Mouse (Mus musculus): ENCODE results near the gene Cdkl3. TPM values are rescaled to one million over a fixed set of nuclear protein-coding genes. Genes with fewer than 3 reads are reported as not detected.
A peak's percentile ranks its signal among the peaks of the same experiment; 100 is the strongest.

The Cdkl3 gene
- polyA plus RNA-seq, 1 experiment: 13.1 TPM

DNA sequence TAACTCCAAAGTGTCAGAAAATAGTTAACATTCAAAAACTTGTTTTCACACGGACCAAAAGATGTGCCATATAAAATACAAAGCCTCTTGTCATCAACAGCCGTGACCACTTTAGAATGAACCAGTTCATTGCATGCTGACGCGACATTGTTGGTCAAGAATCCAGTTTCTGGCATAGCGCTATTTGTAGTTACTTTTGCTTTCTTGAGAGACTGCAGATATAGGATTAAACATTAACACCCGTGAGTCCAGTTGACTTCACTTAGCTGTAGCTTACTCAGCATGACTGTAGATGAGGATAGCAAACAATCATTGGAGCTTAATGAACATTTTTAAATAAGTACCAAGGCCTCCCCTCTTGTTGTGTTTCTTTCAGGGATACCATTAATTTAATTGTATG, 118.0 kb downstream of the Cdkl3 start:
- Histone ChIP-seq H3K27ac (ENCODE audit: insufficient read depth, low read length) (no peak overlapping the region), H3K4me3 (ENCODE audit: insufficient read depth, low read length) (no peak overlapping the region), H3K4me1 (ENCODE audit: control insufficient read depth, insufficient read depth, low read length) (peaks cover 2% of the 10 kb centered on the region; the same call in 1 of the 2 replicates)
- no peak for TF ChIP-seq POLR2A (IDR thresholded peaks at IDR 0.05; ENCODE audit: extremely low read depth, insufficient read depth, low read length)
- TF ChIP-seq CTCF (IDR thresholded peaks at IDR 0.05; ENCODE audit: extremely low read depth, insufficient read depth, low read length): no peak

DNA sequence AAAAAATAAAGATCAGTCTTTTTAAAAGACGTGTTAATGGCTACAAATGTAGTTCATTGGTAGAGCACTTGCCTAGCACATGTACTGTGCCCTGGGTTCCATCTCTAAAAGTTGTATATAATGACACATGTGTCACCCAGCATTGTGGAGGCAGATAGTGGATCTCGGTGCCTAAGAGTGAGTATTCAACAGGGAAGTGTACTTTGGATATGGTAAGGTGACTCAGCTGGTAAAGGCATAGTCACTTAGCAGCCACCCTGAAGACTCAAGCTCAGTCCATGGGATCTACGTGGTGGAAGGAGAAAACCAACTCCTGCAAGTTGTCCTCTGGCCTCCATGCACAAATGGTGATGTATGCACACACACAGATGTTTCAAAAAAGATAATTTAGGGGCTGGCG, 120.4 kb downstream of the Cdkl3 start:
- no peak for TF ChIP-seq CTCF (IDR thresholded peaks at IDR 0.05; ENCODE audit: extremely low read depth, insufficient read depth, low read length)
- no peak for TF ChIP-seq POLR2A (IDR thresholded peaks at IDR 0.05; ENCODE audit: extremely low read depth, insufficient read depth, low read length)
- no peak overlapping the region for H3K4me3 ChIP-seq (ENCODE audit: insufficient read depth, low read length)
- peaks cover 8% of the 10 kb centered on the region for H3K4me1 ChIP-seq (ENCODE audit: control insufficient read depth, insufficient read depth, low read length)
- H3K27ac ChIP-seq (ENCODE audit: insufficient read depth, low read length): no peak overlapping the region

DNA sequence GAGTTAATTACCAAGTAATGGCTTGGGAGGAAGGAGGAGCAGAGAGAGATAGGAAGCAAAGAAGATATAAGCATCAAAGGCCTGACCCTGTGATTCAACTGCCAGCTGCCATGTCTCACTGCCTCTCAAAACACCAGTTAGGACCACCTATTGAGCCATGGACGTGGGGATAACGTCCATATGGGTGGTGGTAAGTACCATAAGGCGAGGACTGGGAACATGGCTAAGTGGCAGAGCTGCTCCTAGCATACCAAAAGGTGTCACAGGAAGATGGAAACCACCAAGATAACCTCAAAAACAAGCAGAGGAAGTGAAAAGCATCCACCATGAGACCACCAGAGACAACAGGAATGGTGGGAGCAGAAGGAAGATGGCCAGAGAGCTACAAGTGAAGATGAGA, 123.1 kb downstream of the Cdkl3 start:
- no peak overlapping the region for H3K4me3 ChIP-seq (ENCODE audit: insufficient read depth, low read length)
- TF ChIP-seq POLR2A (IDR thresholded peaks at IDR 0.05; ENCODE audit: extremely low read depth, insufficient read depth, low read length): no peak
- no peak for TF ChIP-seq CTCF (IDR thresholded peaks at IDR 0.05; ENCODE audit: extremely low read depth, insufficient read depth, low read length)
- H3K4me1 ChIP-seq (ENCODE audit: control insufficient read depth, insufficient read depth, low read length): peaks cover 15% of the 10 kb centered on the region
- H3K27ac ChIP-seq (ENCODE audit: insufficient read depth, low read length): no peak overlapping the region

DNA sequence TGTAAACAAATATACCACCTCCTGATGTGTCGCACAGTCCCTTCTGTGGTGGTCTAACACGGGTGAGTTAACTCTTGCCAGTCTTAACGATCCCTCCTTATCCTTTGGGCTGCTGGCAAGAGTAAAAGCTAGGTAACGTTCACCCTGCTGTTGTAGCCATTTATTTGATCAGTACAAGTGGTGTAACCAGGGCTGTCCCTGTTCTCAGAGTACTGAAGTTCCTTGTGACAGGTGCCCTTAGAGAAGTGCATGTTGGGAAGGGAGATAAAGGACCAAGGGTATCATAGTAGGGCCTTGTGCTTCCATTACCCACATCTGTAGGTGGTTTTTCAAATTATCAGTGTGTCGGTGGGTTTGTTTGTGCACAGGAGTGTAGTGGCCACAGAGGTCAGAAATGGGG, 123.7 kb downstream of the Cdkl3 start:
- Histone ChIP-seq H3K27ac (ENCODE audit: insufficient read depth, low read length) (0 out of 2 replicates have a peak overlapping the region, but pooled peaks have one; percentile 26), H3K4me1 (ENCODE audit: control insufficient read depth, insufficient read depth, low read length) (peaks cover 15% of the 10 kb centered on the region), H3K4me3 (ENCODE audit: insufficient read depth, low read length) (no peak overlapping the region)
- TF ChIP-seq CTCF (IDR thresholded peaks at IDR 0.05; ENCODE audit: extremely low read depth, insufficient read depth, low read length) (no peak), POLR2A (IDR thresholded peaks at IDR 0.05; ENCODE audit: extremely low read depth, insufficient read depth, low read length) (no peak)

- peak overlapping the region; percentile 66 for H3K27ac ChIP-seq (ENCODE audit: insufficient read depth, low read length)
- TF ChIP-seq CTCF (IDR thresholded peaks at IDR 0.05; ENCODE audit: extremely low read depth, insufficient read depth, low read length): no peak
- 0 out of 2 replicates have a peak, but pooled peaks have one; percentile 7 for TF ChIP-seq POLR2A (IDR thresholded peaks at IDR 0.05; ENCODE audit: extremely low read depth, insufficient read depth, low read length)
- no peak overlapping the region for H3K4me3 ChIP-seq (ENCODE audit: insufficient read depth, low read length)
- H3K4me1 ChIP-seq (ENCODE audit: control insufficient read depth, insufficient read depth, low read length): peaks cover 15% of the 10 kb centered on the region
Measured at GRCm38 (mm10) chr11:52128316-52129061, 124.5 kb downstream of the Cdkl3 start.

DNA sequence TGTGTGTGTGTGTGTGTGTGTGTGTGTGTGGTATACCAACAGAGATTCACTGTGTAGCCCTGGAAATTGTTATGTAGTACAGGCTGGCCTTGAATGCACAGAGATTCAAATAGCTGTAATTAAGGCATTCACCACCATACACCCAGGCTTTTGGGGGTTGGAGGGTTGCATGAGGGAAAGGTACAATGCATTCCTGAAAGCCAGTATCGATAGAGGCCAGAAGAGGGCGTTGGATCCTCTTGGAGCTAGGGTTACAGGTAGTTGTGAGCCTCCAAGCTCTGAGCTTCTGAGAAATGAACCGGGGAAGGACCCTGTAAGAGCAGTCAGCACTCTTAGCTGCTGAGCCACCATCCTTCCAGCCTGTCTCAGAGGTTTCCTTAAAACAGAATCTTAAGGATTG, 125.2 kb downstream of the Cdkl3 start:
- peak overlapping the region; percentile 66 for H3K27ac ChIP-seq (ENCODE audit: insufficient read depth, low read length)
- TF ChIP-seq CTCF (IDR thresholded peaks at IDR 0.05; ENCODE audit: extremely low read depth, insufficient read depth, low read length) (0 out of 2 replicates have a peak, but pooled peaks have one; percentile 6), POLR2A (IDR thresholded peaks at IDR 0.05; ENCODE audit: extremely low read depth, insufficient read depth, low read length) (no peak)
- H3K4me1 ChIP-seq (ENCODE audit: control insufficient read depth, insufficient read depth, low read length): peaks cover 15% of the 10 kb centered on the region
- no peak overlapping the region for H3K4me3 ChIP-seq (ENCODE audit: insufficient read depth, low read length)

GRCm38 (mm10) chr11:52129621-52130450, 125.8 kb downstream of the Cdkl3 start:
- Histone ChIP-seq H3K4me3 (ENCODE audit: insufficient read depth, low read length) (no peak overlapping the region), H3K27ac (ENCODE audit: insufficient read depth, low read length) (peak overlapping the region; percentile 20; the same call in 1 of the 2 replicates), H3K4me1 (ENCODE audit: control insufficient read depth, insufficient read depth, low read length) (peaks cover 15% of the 10 kb centered on the region)
- 0 out of 2 replicates have a peak, but pooled peaks have one; percentile 41 for TF ChIP-seq POLR2A (IDR thresholded peaks at IDR 0.05; ENCODE audit: extremely low read depth, insufficient read depth, low read length)
- TF ChIP-seq CTCF (IDR thresholded peaks at IDR 0.05; ENCODE audit: extremely low read depth, insufficient read depth, low read length): no peak

- no peak overlapping the region for H3K4me3 ChIP-seq (ENCODE audit: insufficient read depth, low read length)
- peaks cover 15% of the 10 kb centered on the region for H3K4me1 ChIP-seq (ENCODE audit: control insufficient read depth, insufficient read depth, low read length)
- H3K27ac ChIP-seq (ENCODE audit: insufficient read depth, low read length): no peak overlapping the region; the same call in 1 of the 2 replicates
- TF ChIP-seq CTCF (IDR thresholded peaks at IDR 0.05; ENCODE audit: extremely low read depth, insufficient read depth, low read length): no peak
- TF ChIP-seq POLR2A (IDR thresholded peaks at IDR 0.05; ENCODE audit: extremely low read depth, insufficient read depth, low read length): no peak
Measured at GRCm38 (mm10) chr11:52130451-52131068, 126.5 kb downstream of the Cdkl3 start.

Other genes starting within 250 kb of the Cdkl3 start
- gene Sec24a, start 240.6 kb upstream of the Cdkl3 start, polyA plus RNA-seq (2012; rRNA removed): 9.3 and 9.4 TPM in 2 replicates
- gene Sar1b, start 240.5 kb upstream of the Cdkl3 start, polyA plus RNA-seq (2012; rRNA removed): 97.2 and 100 TPM in 2 replicates
- 24.2 and 24.5 TPM in 2 replicates for gene Jade2, start 146.6 kb upstream of the Cdkl3 start, polyA plus RNA-seq (2012; rRNA removed)
- 35.0 and 35.2 TPM in 2 replicates for gene Cdkn2aipnl, start 36.6 kb upstream of the Cdkl3 start, polyA plus RNA-seq (2012; rRNA removed)
- gene Ube2b, start 3.5 kb upstream of the Cdkl3 start, polyA plus RNA-seq (2012; rRNA removed): 221 and 234 TPM in 2 replicates
- gene Ppp2ca, start 94.5 kb downstream of the Cdkl3 start, polyA plus RNA-seq (2012; rRNA removed): 106 and 107 TPM in 2 replicates
- not detected in 2 replicates for gene Olfr1373, start 141.3 kb downstream of the Cdkl3 start, polyA plus RNA-seq (2012; rRNA removed)
- gene Olfr1371, start 209.8 kb downstream of the Cdkl3 start, polyA plus RNA-seq (2012; rRNA removed): not detected in 2 replicates
- 303 and 315 TPM in 2 replicates for gene Skp1a, start 227.8 kb downstream of the Cdkl3 start, polyA plus RNA-seq (2012; rRNA removed)

Measured in cortical plate, adult 2 months (tissue).